Mouse (Mus musculus) cerebellum, adult 11 months (tissue): ENCODE measurements around the gene Alas2.

Source experiments
- DNase-seq: peaks from one replicate; pipeline ENCODE4 v3.0.0; 2022

Gene Alas2

GRCm38 (mm10) chrX:150547239-150547638, at the start of gene Alas2:
Gene Alas2 (plus strand): TSS chrX:150547375.
- DNase-seq, result no peak

GRCm38 (mm10) chrX:150508696-150509095, 38.5 kb upstream of the Alas2 start:
- no peak for DNase-seq

DNA sequence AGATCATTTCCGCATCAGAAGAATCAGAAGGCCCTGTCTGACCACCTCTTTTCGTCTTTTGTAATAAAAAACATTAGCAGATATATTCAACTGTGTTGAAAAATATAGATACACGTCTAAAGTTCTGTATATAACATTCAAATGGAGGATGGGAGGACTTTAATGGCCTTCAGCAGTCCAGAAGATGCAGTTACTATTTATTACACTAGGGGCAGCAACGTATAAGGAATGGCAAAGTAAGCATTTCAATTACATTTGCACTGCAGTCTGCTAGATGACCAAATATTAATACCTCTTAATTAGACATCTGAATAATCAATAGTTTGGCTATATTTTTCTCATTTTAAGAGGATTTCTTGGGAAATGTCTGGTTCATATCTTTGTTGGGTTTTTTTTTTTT, 36.5 kb upstream of the Alas2 start:
- peak; percentile 8 for DNase-seq

DNA sequence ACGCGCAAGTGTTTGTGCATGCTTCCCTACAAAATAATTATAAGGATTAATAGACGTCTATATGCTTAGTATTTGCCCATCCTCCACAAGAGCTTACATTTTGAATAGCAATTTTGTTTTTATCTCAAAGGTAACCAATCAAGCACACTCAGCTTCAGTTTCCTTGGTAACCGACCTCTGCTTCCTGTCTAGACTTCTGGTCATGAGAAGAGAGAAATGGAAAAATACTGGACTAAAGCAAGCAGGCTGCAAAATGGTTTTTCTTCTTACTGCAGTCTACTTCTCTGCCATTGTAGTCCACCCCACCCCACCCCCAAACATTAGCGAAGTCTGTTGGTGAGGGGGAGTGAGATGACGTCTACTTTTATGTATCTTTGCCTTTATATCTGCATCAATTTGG, 35.9 kb upstream of the Alas2 start:
- DNase-seq, result no peak

GRCm38 (mm10) chrX:150514127-150514526, 33.0 kb upstream of the Alas2 start:
- DNase-seq, result no peak

DNA sequence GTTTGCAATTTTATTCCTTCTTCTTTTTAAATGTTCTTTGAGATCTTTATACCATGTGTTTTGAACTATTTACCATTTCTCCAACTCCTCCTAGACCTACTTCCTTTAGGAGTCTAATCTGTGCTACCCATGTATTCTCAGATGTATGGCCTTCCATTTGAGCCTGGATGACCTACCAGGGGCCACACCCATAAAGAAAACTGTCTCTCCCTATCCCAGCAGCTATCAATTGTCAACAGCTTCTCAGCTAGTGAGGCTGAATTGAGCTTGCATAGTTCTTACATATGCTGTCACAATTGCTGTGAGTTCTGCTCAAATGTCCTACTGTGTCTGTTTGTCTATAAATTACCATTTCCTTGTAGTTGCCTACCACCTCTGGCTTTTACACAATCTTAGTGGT, 31.2 kb upstream of the Alas2 start:
- DNase-seq, result no peak

- no peak for DNase-seq
Observed at GRCm38 (mm10) chrX:150516477-150516876, 30.7 kb upstream of the Alas2 start.

- no peak for DNase-seq
Observed at GRCm38 (mm10) chrX:150540111-150540510, 7.1 kb upstream of the Alas2 start.

GRCm38 (mm10) chrX:150541684-150542083, 5.5 kb upstream of the Alas2 start:
- DNase-seq, result no peak

- DNase-seq, result no peak
Observed at GRCm38 (mm10) chrX:150549639-150550038, 2.5 kb downstream of the Alas2 start.

DNA sequence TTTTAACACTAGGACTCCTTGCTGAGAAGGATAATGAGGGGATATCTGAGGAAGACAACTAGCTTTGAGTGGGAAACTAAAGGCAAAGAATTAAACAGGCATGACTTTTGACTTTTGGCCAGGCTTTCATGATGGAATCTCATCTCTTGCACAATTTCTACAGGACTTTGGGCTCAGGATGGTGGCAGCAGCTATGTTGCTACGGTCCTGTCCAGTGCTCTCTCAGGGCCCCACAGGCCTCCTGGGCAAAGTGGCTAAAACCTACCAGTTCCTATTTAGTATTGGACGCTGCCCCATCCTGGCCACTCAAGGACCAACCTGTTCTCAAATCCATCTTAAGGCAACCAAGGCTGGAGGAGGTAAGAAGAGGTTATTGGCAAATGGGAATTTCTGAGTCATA, 4.8 kb downstream of the Alas2 start:
- DNase-seq, result no peak

DNA sequence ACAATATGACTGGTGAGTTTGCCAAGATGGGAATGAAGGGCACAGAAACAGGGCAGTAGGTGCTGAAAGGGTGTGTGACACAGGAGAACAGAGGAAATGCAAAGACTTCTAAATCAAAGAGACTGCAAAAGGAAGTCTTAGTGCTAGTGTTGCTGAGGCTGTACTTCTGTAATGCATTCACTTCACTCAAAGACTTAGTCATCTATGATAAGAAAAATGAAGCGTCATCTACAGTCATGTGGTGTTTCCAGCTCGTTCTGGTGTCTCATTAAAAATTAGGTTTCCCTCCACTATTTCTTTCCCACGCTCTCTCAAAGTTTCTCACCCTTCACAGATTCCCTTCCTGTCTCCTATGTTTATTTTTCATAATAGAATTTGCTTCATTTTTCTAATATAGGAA, 6.9 kb downstream of the Alas2 start:
- no peak for DNase-seq

DNA sequence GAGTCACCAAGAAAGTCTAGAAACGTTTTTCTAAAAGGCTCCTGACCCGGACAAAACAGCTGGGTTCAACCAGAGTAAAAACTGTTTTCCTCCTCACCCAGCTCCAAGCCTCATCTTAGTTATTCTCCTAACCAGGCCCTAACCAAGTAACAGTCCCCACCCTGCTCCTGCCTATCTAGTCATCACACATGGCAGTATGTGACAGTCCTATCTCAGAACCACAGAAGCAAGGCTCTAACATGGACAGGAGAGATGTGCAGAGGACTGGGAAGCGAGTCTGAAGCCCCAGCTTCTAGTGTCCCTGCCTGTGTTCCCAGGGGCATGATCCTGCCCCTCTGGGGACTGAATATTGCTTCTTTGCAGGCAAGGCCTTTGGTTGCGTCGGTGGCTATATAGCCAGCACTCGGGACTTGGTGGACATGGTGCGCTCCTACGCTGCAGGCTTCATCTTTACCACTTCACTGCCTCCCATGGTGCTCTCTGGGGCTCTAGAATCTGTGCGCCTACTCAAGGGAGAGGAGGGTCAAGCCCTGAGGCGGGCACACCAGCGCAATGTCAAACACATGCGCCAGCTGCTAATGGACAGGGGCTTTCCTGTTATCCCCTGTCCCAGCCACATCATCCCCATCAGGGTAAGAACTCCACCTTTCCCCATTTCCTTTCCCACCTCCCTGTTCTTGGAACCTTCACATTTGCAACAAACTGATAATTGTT, 17.6 kb downstream of the Alas2 start:
- DNase-seq, result no peak

GRCm38 (mm10) chrX:150581921-150582320, 34.7 kb downstream of the Alas2 start:
- DNase-seq, result no peak

DNA sequence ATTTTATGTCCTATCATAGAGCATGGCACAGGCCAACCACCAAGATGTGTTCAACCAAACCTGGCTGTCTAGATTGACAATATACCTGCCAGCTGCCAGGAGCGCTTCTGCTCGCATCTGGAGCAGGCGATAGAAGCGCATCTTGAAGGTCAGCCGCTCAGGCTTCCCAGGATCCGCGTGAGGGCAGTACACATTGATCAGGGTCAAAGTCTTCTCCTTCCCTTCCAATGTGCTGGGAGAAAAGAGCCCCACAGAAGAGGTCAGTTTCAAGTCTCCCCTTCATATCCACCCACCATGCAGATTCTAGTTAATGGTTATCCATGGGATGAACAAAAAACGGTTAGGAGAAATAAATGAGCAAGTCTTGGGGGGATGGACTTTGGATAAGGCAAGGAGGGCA, 37.9 kb downstream of the Alas2 start:
- no peak for DNase-seq

DNA sequence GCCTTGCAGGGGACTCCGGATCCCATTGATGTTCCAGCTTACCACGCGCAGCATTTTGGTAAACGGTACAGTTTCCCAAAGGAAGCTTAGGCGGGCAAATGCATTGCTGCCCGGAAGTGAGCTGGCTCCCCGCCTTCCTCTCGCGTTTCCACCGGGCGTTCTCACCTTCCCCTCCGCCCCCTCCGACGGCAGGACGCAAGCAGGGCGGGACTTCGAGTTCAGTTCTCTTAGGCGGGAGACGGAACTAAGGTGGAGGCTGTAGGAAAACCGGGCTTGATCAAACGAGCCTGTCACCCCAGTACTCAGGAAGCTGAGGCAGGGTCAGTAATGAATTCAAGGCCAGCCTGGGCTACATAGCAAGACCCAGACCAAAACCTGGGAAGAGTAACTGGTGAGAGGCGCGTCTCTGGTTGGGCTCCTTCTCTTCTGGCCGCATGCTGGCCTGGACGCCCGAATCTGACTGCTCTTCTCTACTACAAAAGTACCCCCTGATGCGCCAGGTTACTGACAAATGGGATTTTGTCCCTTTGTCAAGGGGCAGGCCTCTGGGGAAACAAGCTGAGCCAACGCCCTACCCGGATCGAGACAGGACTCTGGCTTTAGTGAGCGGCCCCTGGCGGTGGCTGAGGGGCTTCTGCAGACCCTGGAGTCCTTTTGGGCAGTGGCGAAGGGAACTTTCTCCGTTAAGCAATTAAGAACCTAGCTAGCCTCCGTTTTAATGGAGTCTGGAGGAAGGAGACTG, 41.0 kb downstream of the Alas2 start, which contains the start of gene Pfkfb1:
TSS of gene Pfkfb1 (plus strand) at position 207 of the 742 bp plus-strand sequence.
- DNase-seq, result peak; percentile 62

DNA sequence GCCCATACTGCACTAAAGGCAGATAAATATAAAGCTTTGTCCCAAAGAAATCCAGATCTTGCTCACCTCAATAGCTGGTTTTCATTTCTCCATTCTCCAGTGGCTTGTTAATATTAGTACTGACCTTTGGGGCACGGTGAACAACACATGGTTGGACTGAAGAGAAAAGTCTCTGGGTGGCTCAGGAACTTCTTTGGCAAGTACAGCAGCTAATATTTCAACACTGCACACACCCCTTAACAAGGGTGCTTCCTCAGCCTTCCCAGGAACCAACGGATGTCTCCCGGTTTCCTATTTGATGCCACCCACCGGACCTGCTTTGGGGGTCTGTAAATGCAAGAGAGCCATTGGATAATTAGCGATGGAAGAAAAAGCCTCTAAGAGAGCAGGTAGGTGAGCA, 42.5 kb downstream of the Alas2 start, which contains the start of gene Apex2:
TSS of gene Apex2 (minus strand) at position 173 of the 400 bp plus-strand sequence.
- DNase-seq, result no peak

DNA sequence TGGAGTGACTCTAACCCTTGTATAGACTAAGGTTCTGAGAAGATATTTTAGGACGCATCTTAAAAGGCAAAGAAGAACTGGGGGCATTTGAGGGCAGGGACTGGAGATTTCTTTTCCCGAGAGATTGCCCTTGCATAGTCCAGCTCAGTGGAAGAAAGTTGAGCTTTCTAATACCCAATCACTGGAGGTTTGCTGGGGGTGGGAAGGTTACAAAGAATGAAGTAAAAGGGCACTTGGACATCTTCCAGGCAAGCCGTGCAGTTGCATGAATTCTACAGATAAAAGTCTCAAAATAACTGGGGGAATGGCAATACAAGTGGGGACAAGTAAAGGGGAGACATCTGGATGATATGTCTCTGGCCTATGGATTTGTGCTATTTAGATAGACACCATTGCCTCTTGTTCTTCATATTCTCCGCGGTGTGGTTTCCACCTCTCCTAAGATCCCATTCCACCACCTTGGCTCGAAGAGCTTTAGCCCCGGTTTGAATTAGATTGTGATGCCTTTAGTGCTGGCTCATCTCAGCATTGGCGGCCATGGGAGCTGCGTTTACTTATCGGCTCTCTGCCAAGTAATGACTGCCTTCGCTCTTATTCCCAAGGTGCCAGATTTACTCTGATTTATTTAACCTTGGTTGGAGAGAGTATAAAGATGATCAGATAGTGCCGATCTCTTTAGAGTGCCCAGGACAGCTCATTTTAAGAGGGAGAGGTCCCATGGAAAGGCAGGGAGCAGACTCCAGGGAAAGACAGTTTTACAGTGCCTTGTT, 46.3 kb downstream of the Alas2 start:
- no peak for DNase-seq

DNA sequence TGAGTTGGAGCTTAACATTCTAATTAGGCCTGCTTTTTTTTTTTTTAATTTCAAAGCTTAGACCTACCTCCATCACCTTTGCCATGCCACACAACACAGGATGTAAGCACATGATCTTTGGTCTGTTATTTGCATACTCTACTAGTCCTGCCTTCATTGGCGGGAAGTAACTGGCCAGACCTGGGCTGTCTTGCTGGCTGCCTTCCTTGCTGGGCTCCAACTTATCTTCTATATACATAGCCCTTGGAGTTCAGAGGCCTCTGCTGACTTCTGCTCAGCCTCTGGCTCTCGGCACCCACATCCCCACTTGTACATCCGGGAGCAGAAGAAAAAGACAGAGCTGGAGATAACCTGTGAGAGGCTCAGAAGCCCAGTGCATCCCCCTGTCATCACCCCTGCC, 47.0 kb downstream of the Alas2 start:
- DNase-seq, result no peak

- no peak for DNase-seq
Observed at GRCm38 (mm10) chrX:150595016-150595760, 48.0 kb downstream of the Alas2 start.

GRCm38 (mm10) chrX:150598882-150599281, 51.7 kb downstream of the Alas2 start:
- DNase-seq, result no peak
